Mouse (Mus musculus) lung, postnatal 0 days (tissue): ENCODE measurements around the gene Hoxb3. TPM values are rescaled to one million over a fixed set of nuclear protein-coding genes. Genes with fewer than 3 reads are reported as not detected.

Experiments
- ATAC-seq: fragments of 200-750 bp; cut with Nextera tagmentation; 2 replicates; pipeline ENCODE4 v1.8.0; 2017; ENCODE audit warnings: moderate library complexity
- DNase-seq: peaks from one replicate; pipeline ENCODE4 v3.0.0-alpha.2; 2016; ENCODE audit warnings: low spot score
- H3K27ac ChIP-seq: fragments of 300-500 bp; sonication (generic); 2 replicates; pipeline ENCODE4 v1.5.1; 2014; ENCODE audit warnings: antibody characterized with exemption, mild to moderate bottlenecking, low read length, mixed read lengths
- H3K27me3 ChIP-seq: fragments of 300-500 bp; sonication (generic); replicated peaks from 2 replicates; pipeline ENCODE4 v1.6.1; 2014; ENCODE audit warnings: low read length, mixed read lengths; ENCODE audit not compliant: insufficient read depth
- H3K36me3 ChIP-seq: fragments of 300-500 bp; sonication (generic); 2 replicates; pipeline ENCODE4 v1.6.1; 2014; ENCODE audit warnings: low read length, mixed read lengths; ENCODE audit not compliant: insufficient read depth
- H3K4me1 ChIP-seq: fragments of 300-500 bp; sonication (generic); 2 replicates; pipeline ENCODE4 v1.6.1; 2014; ENCODE audit warnings: antibody characterized with exemption, low read depth, low read length, mixed read lengths; ENCODE audit not compliant: insufficient read depth
- H3K4me2 ChIP-seq: fragments of 300-500 bp; sonication (generic); replicated peaks from 2 replicates; pipeline ENCODE4 v1.6.1; 2014; ENCODE audit warnings: low read depth, mild to moderate bottlenecking, low read length, moderate library complexity, mixed read lengths
- H3K4me3 ChIP-seq: fragments of 300-500 bp; sonication (generic); 2 replicates; pipeline ENCODE4 v1.5.1; 2014; ENCODE audit warnings: low read depth, low read length
- H3K9ac ChIP-seq: fragments of 300-500 bp; sonication (generic); replicated peaks from 2 replicates; pipeline ENCODE4 v1.6.1; 2014; ENCODE audit warnings: low read depth, mild to moderate bottlenecking
- H3K9me3 ChIP-seq: fragments of 300-500 bp; sonication (generic); 2 replicates; pipeline ENCODE4 v1.6.1; 2016; ENCODE audit warnings: low read length, mixed read lengths
- CTCF ChIP-seq: IDR thresholded peaks from 2 replicates; pipeline ENCODE4 v1.5.1; 2016; ENCODE audit warnings: antibody characterized with exemption, mild to moderate bottlenecking
- EP300 ChIP-seq: IDR thresholded peaks from 2 replicates; pipeline ENCODE4 v1.6.1; 2016; ENCODE audit warnings: antibody characterized with exemption, mild to moderate bottlenecking, control low read depth
- WGBS: fragments of 180-500 bp; shearing (Covaris S2); extraction: QIAGEN DNeasy Blood & Tissue Kit; methylation state at CpG from one replicate; pipeline ENCODE4 v1.1.7; 2014; 5-methylcytosine and 5-hydroxymethylcytosine counted together
- polyA plus RNA-seq: library from polyadenylated mRNA; unstranded; fragments of >200 nt; fragmentation: Nextera tagmentation; extraction: Ambion mirVana; gene quantifications from 2 replicates; pipeline ENCODE4 v1.2.1, GENCODE M21; 2015

Gene Hoxb3
- polyA plus RNA-seq = 1.5 and 2.2 TPM in 2 replicates

- Histone ChIP-seq H3K27me3 (0 out of 2 replicates have a peak, but pooled peaks cover 4% of the 10 kb centered on the region), H3K4me2 (peak within 1 kb of the TSS; percentile 79), H3K4me3 (peak within 1 kb of the TSS; percentile 10; the same call in 1 of the 2 replicates), H3K4me1 (no peaks in the 10 kb centered on the region), H3K9me3 (no peaks in the 10 kb centered on the region), H3K9ac (peak within 1 kb of the TSS; percentile 43), H3K36me3 (no peaks in the 10 kb centered on the region), H3K27ac (peak within 1 kb of the TSS; percentile 82)
- DNase-seq = no peak
- 34% methylated on average over 10 of the region's 10 CpGs for WGBS
- ATAC-seq = no peak
- TF ChIP-seq EP300 = no peak
- TF ChIP-seq CTCF = no peak
Observed at GRCm38 (mm10) chr11:96323154-96323553, at the start of gene Hoxb3. Gene Hoxb3 (plus strand): TSS chr11:96323326.

GRCm38 (mm10) chr11:96274428-96274827 lies 48.7 kb upstream of the Hoxb3 start:
- no peak overlapping the region for H3K27ac ChIP-seq
- no peak overlapping the region for H3K4me2 ChIP-seq
- no peaks in the 10 kb centered on the region for H3K9me3 ChIP-seq
- ATAC-seq (no peak), DNase-seq (no peak)
- WGBS = 8% methylated on average over 10 of the region's 10 CpGs
- H3K4me3 ChIP-seq = no peak overlapping the region
- TF ChIP-seq CTCF (no peak), EP300 (no peak)
- peaks cover 99% of the 10 kb centered on the region for H3K27me3 ChIP-seq
- no peak overlapping the region for H3K9ac ChIP-seq
- H3K4me1 ChIP-seq = peaks cover 10% of the 10 kb centered on the region; the same call in 1 of the 2 replicates
- H3K36me3 ChIP-seq = no peaks in the 10 kb centered on the region

GRCm38 (mm10) chr11:96275896-96276295 lies 47.2 kb upstream of the Hoxb3 start:
- TF ChIP-seq CTCF = no peak
- no peak for TF ChIP-seq EP300
- peaks cover 92% of the 10 kb centered on the region for H3K27me3 ChIP-seq
- DNase-seq = no peak
- H3K4me3 ChIP-seq = no peak overlapping the region
- no peak overlapping the region for H3K27ac ChIP-seq
- no peak overlapping the region for H3K4me2 ChIP-seq
- H3K9ac ChIP-seq = no peak overlapping the region
- WGBS = 7% methylated on average over 4 of the region's 4 CpGs
- no peaks in the 10 kb centered on the region for H3K9me3 ChIP-seq
- ATAC-seq = no peak
- peaks cover 8% of the 10 kb centered on the region; the same call in 1 of the 2 replicates for H3K4me1 ChIP-seq
- no peaks in the 10 kb centered on the region for H3K36me3 ChIP-seq

- Histone ChIP-seq H3K4me1 (no peaks in the 10 kb centered on the region), H3K4me2 (no peak overlapping the region), H3K9me3 (no peaks in the 10 kb centered on the region), H3K36me3 (no peaks in the 10 kb centered on the region), H3K27ac (no peak overlapping the region), H3K27me3 (peaks cover 87% of the 10 kb centered on the region), H3K4me3 (no peak overlapping the region), H3K9ac (no peak overlapping the region)
- WGBS = 3% methylated on average over 35 of the region's 35 CpGs
- ATAC-seq (no peak), DNase-seq (no peak)
- no peak for TF ChIP-seq EP300
- TF ChIP-seq CTCF = no peak
Observed at GRCm38 (mm10) chr11:96277151-96278044, 45.7 kb upstream of the Hoxb3 start.

GRCm38 (mm10) chr11:96278324-96278723 lies 44.8 kb upstream of the Hoxb3 start:
- WGBS = 19% methylated on average over 14 of the region's 14 CpGs

GRCm38 (mm10) chr11:96278773-96279172 lies 44.4 kb upstream of the Hoxb3 start:
- Histone ChIP-seq H3K9ac (no peak overlapping the region), H3K36me3 (no peaks in the 10 kb centered on the region), H3K9me3 (no peaks in the 10 kb centered on the region), H3K27ac (no peak overlapping the region), H3K4me3 (no peak overlapping the region), H3K4me2 (no peak overlapping the region), H3K4me1 (no peaks in the 10 kb centered on the region), H3K27me3 (peaks cover 83% of the 10 kb centered on the region)
- ATAC-seq (peak; percentile 80), DNase-seq (peak; percentile 89)
- WGBS = under 1% methylated on average over 9 of the region's 9 CpGs
- TF ChIP-seq CTCF = peak; percentile 86
- TF ChIP-seq EP300 = no peak

More at GRCm38 (mm10) chr11:96278324-96278723, 44.8 kb upstream of the Hoxb3 start:
- ATAC-seq (no peak), DNase-seq (no peak)
- Histone ChIP-seq H3K27me3 (peaks cover 87% of the 10 kb centered on the region), H3K9me3 (no peaks in the 10 kb centered on the region), H3K36me3 (no peaks in the 10 kb centered on the region), H3K27ac (no peak overlapping the region), H3K4me1 (no peaks in the 10 kb centered on the region), H3K4me2 (no peak overlapping the region), H3K9ac (no peak overlapping the region), H3K4me3 (no peak overlapping the region)
- no peak for TF ChIP-seq CTCF
